Mouse (Mus musculus) liver, adult 2 months (tissue): ENCODE data around the gene Abhd16b.

Source experiments
- CTCF ChIP-seq: fragments of 200-500 bp; IDR thresholded peaks from 2 replicates; pipeline ENCODE4 v1.5.1; 2011; ENCODE audit warnings: low read depth, low read length, control low read depth
- POLR2A ChIP-seq: fragments of 200-500 bp; IDR thresholded peaks from 2 replicates; pipeline ENCODE4 v1.6.1; 2011; ENCODE audit warnings: low read length, control low read depth; ENCODE audit not compliant: insufficient read depth; ENCODE audit errors: extremely low read depth

DNA sequence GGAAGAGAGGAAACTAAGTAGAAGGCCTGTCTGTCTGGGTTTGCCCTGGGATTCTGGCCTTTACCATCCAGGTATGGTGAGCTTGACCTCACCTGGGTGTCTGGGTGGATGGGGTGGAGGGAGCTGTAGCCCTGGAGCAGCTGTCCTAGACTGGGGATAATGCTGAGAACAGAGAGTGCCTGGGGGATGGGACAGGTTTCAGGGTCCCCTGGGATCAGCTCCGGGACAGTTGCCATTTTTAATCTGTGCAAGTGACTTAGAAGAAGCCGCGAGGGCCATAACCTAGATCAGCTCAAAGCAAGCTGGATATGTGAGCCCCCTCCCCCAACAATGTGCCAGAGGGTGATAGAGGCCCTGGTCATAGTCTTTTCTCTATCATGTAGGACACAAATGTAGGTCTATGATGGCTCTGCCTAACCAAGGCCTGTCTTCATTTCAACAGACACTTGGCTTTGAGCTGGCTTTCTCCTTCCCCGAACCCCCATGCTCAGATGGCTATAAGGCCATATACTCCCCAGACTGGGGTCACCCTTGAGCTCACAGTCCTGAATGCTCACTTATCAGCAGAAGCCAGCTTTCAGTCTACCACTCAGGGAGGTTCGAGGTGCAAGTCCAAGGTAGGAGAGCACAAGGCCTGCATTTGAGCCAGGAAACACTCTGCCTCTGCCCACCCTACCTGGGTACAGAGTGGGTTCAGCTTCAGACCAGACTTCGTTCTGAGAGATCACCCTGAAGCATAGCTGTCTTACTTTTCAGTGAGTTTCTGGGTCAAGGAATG, 8.4 kb upstream of the Abhd16b start:
- TF ChIP-seq CTCF: no peak
- TF ChIP-seq POLR2A: no peak
